Mouse (Mus musculus) G1E-ER4 (cell line): ENCODE measurements around the gene Mast4. TPM values are rescaled to one million over a fixed set of nuclear protein-coding genes. Genes with fewer than 3 reads are reported as not detected.

Experiments
- GATA1 ChIP-seq: IDR thresholded peaks from one replicate; pipeline ENCODE4 v1.8.0; 2012; ENCODE audit warnings: low read length, inconsistent platforms
- polyA plus RNA-seq: library from polyadenylated mRNA; stranded (reverse); fragments of >175 nt; gene quantifications from 2 replicates; pipeline ENCODE4 v1.2.3, GENCODE M21; 2012

Mast4 gene
- polyA plus RNA-seq, 1 experiment = 2.4 TPM

GRCm38 (mm10) chr13:103123716-103124115 is 210.6 kb downstream of the Mast4 start:
- TF ChIP-seq GATA1 = no peak

GRCm38 (mm10) chr13:103121796-103122792 is 212.2 kb downstream of the Mast4 start:
- no peak for TF ChIP-seq GATA1

GRCm38 (mm10) chr13:103120669-103121131 is 213.6 kb downstream of the Mast4 start:
- TF ChIP-seq GATA1 = no peak

- no peak for TF ChIP-seq GATA1
Measured at GRCm38 (mm10) chr13:103119728-103120127, 214.6 kb downstream of the Mast4 start.

GRCm38 (mm10) chr13:103115116-103115515 is 219.2 kb downstream of the Mast4 start:
- TF ChIP-seq GATA1 = no peak

- TF ChIP-seq GATA1 = no peak
Measured at GRCm38 (mm10) chr13:103114274-103114673, 220.0 kb downstream of the Mast4 start.

- TF ChIP-seq GATA1 = no peak
Measured at GRCm38 (mm10) chr13:103109872-103110271, 224.4 kb downstream of the Mast4 start.

- no peak for TF ChIP-seq GATA1
Measured at GRCm38 (mm10) chr13:103107362-103107761, 226.9 kb downstream of the Mast4 start.

- TF ChIP-seq GATA1 = no peak
Measured at GRCm38 (mm10) chr13:103102598-103102997, 231.7 kb downstream of the Mast4 start.

GRCm38 (mm10) chr13:103096346-103097150 is 237.7 kb downstream of the Mast4 start:
- TF ChIP-seq GATA1 = no peak

- no peak for TF ChIP-seq GATA1
Measured at GRCm38 (mm10) chr13:103095491-103095890, 238.8 kb downstream of the Mast4 start.

- TF ChIP-seq GATA1 = no peak
Measured at GRCm38 (mm10) chr13:103094595-103094994, 239.7 kb downstream of the Mast4 start.

- TF ChIP-seq GATA1 = no peak
Measured at GRCm38 (mm10) chr13:103093713-103094112, 240.6 kb downstream of the Mast4 start.

- TF ChIP-seq GATA1 = no peak
Measured at GRCm38 (mm10) chr13:103085540-103086121, 248.7 kb downstream of the Mast4 start.

- TF ChIP-seq GATA1 = no peak
Measured at GRCm38 (mm10) chr13:103082891-103083290, 251.4 kb downstream of the Mast4 start.

GRCm38 (mm10) chr13:103079806-103080205 is 254.5 kb downstream of the Mast4 start:
- TF ChIP-seq GATA1 = no peak

- no peak for TF ChIP-seq GATA1
Measured at GRCm38 (mm10) chr13:103078815-103079214, 255.5 kb downstream of the Mast4 start.
